In the genomic region with DNA sequence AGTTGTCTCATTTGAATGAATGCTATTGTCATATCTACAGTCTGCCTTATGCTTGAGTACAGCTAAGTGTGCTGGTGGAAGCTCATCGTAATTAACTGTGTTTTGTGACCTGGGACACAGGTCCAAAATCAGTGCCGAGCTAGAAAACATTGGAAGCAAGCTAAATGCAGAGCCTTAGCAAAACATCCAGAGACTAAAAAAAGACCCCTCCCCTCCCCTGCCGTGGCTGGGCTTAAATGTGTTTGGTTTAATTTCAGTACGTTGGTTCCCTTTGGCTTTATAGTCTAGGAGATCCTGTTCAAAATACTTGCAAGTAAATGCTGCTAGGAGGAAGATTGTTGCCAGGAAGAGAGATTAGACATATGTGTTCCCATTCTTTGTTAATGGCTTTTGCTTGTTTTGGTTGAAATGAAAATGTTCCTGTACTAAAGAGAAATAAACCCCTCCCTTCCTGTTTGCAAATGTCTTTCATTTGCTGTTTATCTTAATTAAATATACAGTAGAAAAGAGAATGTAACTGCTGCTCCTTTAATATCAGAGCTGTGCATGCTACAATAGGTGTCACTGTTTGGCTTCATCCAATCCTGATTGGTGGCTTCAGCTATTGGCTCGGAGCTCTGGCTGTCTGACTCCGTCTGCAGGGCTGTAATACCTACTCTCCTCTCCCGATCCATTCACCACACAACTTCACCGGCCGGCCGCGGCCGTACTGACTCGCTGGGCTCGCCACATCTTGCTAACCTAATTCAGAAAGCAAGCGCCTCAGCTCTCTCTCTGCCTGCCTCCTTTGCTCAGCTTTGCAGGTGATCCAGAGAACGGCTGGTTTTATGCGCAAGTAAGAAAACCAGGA, we compare ENCODE assay signal across 8 mouse cellular contexts. TPM values are rescaled to one million over a fixed set of nuclear protein-coding genes. Genes with fewer than 3 reads are reported as not detected.
DNase-seq lines count a peak whose midpoint lies in the region; ATAC-seq and TF ChIP-seq lines count a peak whose summit lies in the region.

No protein-coding gene starts in this region.

- H3K27me3 ChIP-seq in embryonic facial prominence, embryonic 15.5 days: no peaks in the 10 kb centered on the region
- no peaks in the 10 kb centered on the region for H3K27me3 ChIP-seq in heart, embryonic 12.5 days (replicated peaks)
- no peaks in the 10 kb centered on the region for H3K27me3 ChIP-seq in kidney, embryonic 15.5 days
- H3K27me3 ChIP-seq in limb, embryonic 14.5 days (ENCODE audit: control insufficient read depth, insufficient read depth, low read length): no peaks in the 10 kb centered on the region
- H3K27me3 ChIP-seq in midbrain, embryonic 14.5 days (ENCODE audit: control insufficient read depth, insufficient read depth, low read length): no peaks in the 10 kb centered on the region

- peak; percentile 88; the same call in 1 of the 2 replicates for TF ChIP-seq POLR2A in limb, embryonic 14.5 days (IDR thresholded peaks at IDR 0.05; ENCODE audit: borderline replicate concordance, extremely low read depth, insufficient read depth, insufficient read length)

- no peaks in the 10 kb centered on the region for H3K9me3 ChIP-seq in embryonic facial prominence, embryonic 15.5 days (replicated peaks)
- no peaks in the 10 kb centered on the region for H3K9me3 ChIP-seq in heart, embryonic 12.5 days (replicated peaks)
- no peaks in the 10 kb centered on the region for H3K9me3 ChIP-seq in kidney, embryonic 15.5 days (replicated peaks)
- H3K9me3 ChIP-seq in limb, embryonic 14.5 days (ENCODE audit: control insufficient read depth, low read length): no peaks in the 10 kb centered on the region
- no peaks in the 10 kb centered on the region for H3K9me3 ChIP-seq in midbrain, embryonic 14.5 days (ENCODE audit: control insufficient read depth, low read length)

- DNase-seq in thymus, postnatal 25 days: peak; percentile 5
- DNase-seq in thymus, adult 18-20 months: no peak
- DNase-seq in limb, embryonic 14.5 days (ENCODE audit: low spot score): peak; percentile 80
- peak; percentile 88 for DNase-seq in midbrain, embryonic 14.5 days

- no peaks in the 10 kb centered on the region for H3K36me3 ChIP-seq in embryonic facial prominence, embryonic 15.5 days
- peaks cover 7% of the 10 kb centered on the region; the same call in 1 of the 2 replicates for H3K36me3 ChIP-seq in heart, embryonic 12.5 days
- peaks cover 9% of the 10 kb centered on the region; the same call in 1 of the 2 replicates for H3K36me3 ChIP-seq in kidney, embryonic 15.5 days
- H3K36me3 ChIP-seq in limb, embryonic 14.5 days (ENCODE audit: control insufficient read depth, insufficient read depth, low read length): 0 out of 2 replicates have a peak, but pooled peaks cover 3% of the 10 kb centered on the region
- H3K36me3 ChIP-seq in midbrain, embryonic 14.5 days (ENCODE audit: control insufficient read depth, insufficient read depth, low read length): no peaks in the 10 kb centered on the region

- H3K4me1 ChIP-seq in embryonic facial prominence, embryonic 15.5 days: peaks cover 52% of the 10 kb centered on the region
- H3K4me1 ChIP-seq in heart, embryonic 12.5 days (replicated peaks): peaks cover 52% of the 10 kb centered on the region
- H3K4me1 ChIP-seq in kidney, embryonic 15.5 days: peaks cover 58% of the 10 kb centered on the region
- peaks cover 32% of the 10 kb centered on the region for H3K4me1 ChIP-seq in limb, embryonic 14.5 days (ENCODE audit: control insufficient read depth, insufficient read depth, low read length)
- peaks cover 19% of the 10 kb centered on the region for H3K4me1 ChIP-seq in midbrain, embryonic 14.5 days (ENCODE audit: control insufficient read depth, insufficient read depth, low read length)

- H3K27ac ChIP-seq in embryonic facial prominence, embryonic 15.5 days (replicated peaks): peak overlapping the region; percentile 78
- H3K27ac ChIP-seq in heart, embryonic 12.5 days (ENCODE audit: poor library complexity, severe bottlenecking): peak overlapping the region; percentile 73
- H3K27ac ChIP-seq in kidney, embryonic 15.5 days: peak overlapping the region; percentile 75
- peak overlapping the region; percentile 75 for H3K27ac ChIP-seq in limb, embryonic 14.5 days (replicated peaks; ENCODE audit: low read depth, low read length)
- peak overlapping the region; percentile 62 for H3K27ac ChIP-seq in midbrain, embryonic 14.5 days (replicated peaks; ENCODE audit: low read depth, low read length)

- peak overlapping the region; percentile 40 for H3K4me3 ChIP-seq in embryonic facial prominence, embryonic 15.5 days (replicated peaks)
- peak overlapping the region; percentile 38 for H3K4me3 ChIP-seq in heart, embryonic 12.5 days
- H3K4me3 ChIP-seq in kidney, embryonic 15.5 days (replicated peaks): peak overlapping the region; percentile 42
- peak overlapping the region; percentile 35 for H3K4me3 ChIP-seq in limb, embryonic 14.5 days (replicated peaks; ENCODE audit: low read length)
- H3K4me3 ChIP-seq in midbrain, embryonic 14.5 days (replicated peaks; ENCODE audit: low read depth, low read length): peak overlapping the region; percentile 38

- H3K9ac ChIP-seq in embryonic facial prominence, embryonic 15.5 days: peak overlapping the region; percentile 21; the same call in 1 of the 2 replicates
- peak overlapping the region; percentile 54 for H3K9ac ChIP-seq in heart, embryonic 12.5 days
- peak overlapping the region; percentile 42; the same call in 1 of the 2 replicates for H3K9ac ChIP-seq in kidney, embryonic 15.5 days
- peak overlapping the region; percentile 53 for H3K9ac ChIP-seq in limb, embryonic 14.5 days (ENCODE audit: low read depth, low read length, severe bottlenecking)
- peak overlapping the region; percentile 28; the same call in 1 of the 2 replicates for H3K9ac ChIP-seq in midbrain, embryonic 14.5 days (replicated peaks; ENCODE audit: low read length)

- ATAC-seq in embryonic facial prominence, embryonic 15.5 days (ENCODE audit: insufficient number of reproducible peaks, low FRiP score, low TSS enrichment, low read depth): peak; percentile 77
- ATAC-seq in heart, embryonic 12.5 days (ENCODE audit: insufficient number of reproducible peaks, low FRiP score): peak; percentile 89
- peak; percentile 92 for ATAC-seq in kidney, embryonic 15.5 days (replicated peaks; ENCODE audit: low FRiP score)
- peak; percentile 76 for ATAC-seq in limb, embryonic 14.5 days (ENCODE audit: low FRiP score, low read depth)
- ATAC-seq in midbrain, embryonic 14.5 days (ENCODE audit: low FRiP score, low TSS enrichment): peak; percentile 93
- ATAC-seq in erythroblast, adult 5-6 weeks (replicated peaks; ENCODE audit: low FRiP score, poor library complexity, severe bottlenecking): no peak

- peak overlapping the region; percentile 41 for H3K4me2 ChIP-seq in embryonic facial prominence, embryonic 15.5 days (replicated peaks)
- H3K4me2 ChIP-seq in heart, embryonic 12.5 days: peak overlapping the region; percentile 74
- peak overlapping the region; percentile 61 for H3K4me2 ChIP-seq in kidney, embryonic 15.5 days
- H3K4me2 ChIP-seq in limb, embryonic 14.5 days (replicated peaks; ENCODE audit: low read depth, low read length, severe bottlenecking): peak overlapping the region; percentile 46
- peak overlapping the region; percentile 56 for H3K4me2 ChIP-seq in midbrain, embryonic 14.5 days (ENCODE audit: low read length)

- 8% methylated on average over 17 of the region's 17 CpGs for WGBS in embryonic facial prominence, embryonic 15.5 days
- 16% methylated on average over 17 of the region's 17 CpGs for WGBS in heart, embryonic 12.5 days
- WGBS in kidney, embryonic 15.5 days: 12% methylated on average over 17 of the region's 17 CpGs
- 12% methylated on average over 17 of the region's 17 CpGs for WGBS in limb, embryonic 14.5 days
- 13% methylated on average over 17 of the region's 17 CpGs for WGBS in midbrain, embryonic 14.5 days

RNA-seq across cellular contexts. Expression of a gene that starts 21.7 kb away (rescaled TPM):
- 22.7 and 24.3 TPM in 2 replicates for polyA plus RNA-seq in embryonic facial prominence, embryonic 15.5 days (2015; fragmentation: Nextera tagmentation; extraction: Ambion mirVana)
- 8.1 and 9.3 TPM in 2 replicates for polyA plus RNA-seq in heart, embryonic 12.5 days (2016; fragmentation: Nextera tagmentation; extraction: Ambion mirVana)
- polyA plus RNA-seq in kidney, embryonic 15.5 days (2015; fragmentation: Nextera tagmentation; extraction: Ambion mirVana): 16.4 and 17.4 TPM in 2 replicates
- 39.0 and 43.6 TPM in 2 replicates for polyA plus RNA-seq in limb, embryonic 14.5 days (2012; rRNA removed)
- polyA plus RNA-seq in limb, embryonic 14.5 days (2014; fragmentation: Nextera tagmentation; extraction: Ambion mirVana): 33.8 and 35.7 TPM in 2 replicates
- 52.5 and 58.9 TPM in 2 replicates for polyA plus RNA-seq in midbrain, embryonic 14.5 days (2014; fragmentation: Nextera tagmentation; extraction: Ambion mirVana)
- not detected in 2 replicates for total RNA-seq in erythroblast, adult 5-6 weeks (2015; ENCODE audit: low replicate concordance)
- total RNA-seq in erythroblast, adult 5-6 weeks (2017; ENCODE audit: low replicate concordance): 0.09 and 0.28 TPM in 2 replicates

Comparison
In these comparisons a context has a peak if more than half of its experiments do, and no peak if none do; other contexts are left out.
1. DNase-seq: peak in thymus, postnatal 25 days (single experiment), limb, embryonic 14.5 days (single experiment) and midbrain, embryonic 14.5 days (single experiment); none in thymus, adult 18-20 months (0 of 2).
2. Peak in every context shown above with its lines, with median percentiles within 50 percentile points of each other: H3K27ac ChIP-seq, H3K4me2 ChIP-seq, H3K4me3 ChIP-seq and H3K9ac ChIP-seq.